Mouse (Mus musculus) liver, embryonic 16.5 days (tissue): ENCODE results near the gene 8030474K03Rik. TPM values are rescaled to one million over a fixed set of nuclear protein-coding genes. Genes with fewer than 3 reads are reported as not detected.

Source experiments
- ATAC-seq: fragments of 200-750 bp; cut with Nextera tagmentation; 2 replicates; pipeline ENCODE4 v1.8.0; 2017; ENCODE audit warnings: low read depth, mild to moderate bottlenecking, moderate number of reproducible peaks, moderate library complexity
- H3K27ac ChIP-seq: fragments of 300-500 bp; sonication (generic); 2 replicates; pipeline ENCODE4 v1.5.1; 2014; ENCODE audit warnings: mild to moderate bottlenecking, low read length
- H3K27me3 ChIP-seq: fragments of 300-500 bp; sonication (generic); 2 replicates; pipeline ENCODE4 v1.6.1; 2014; ENCODE audit warnings: low read depth, low read length, mixed read lengths; ENCODE audit not compliant: control insufficient read depth, insufficient read depth
- H3K36me3 ChIP-seq: fragments of 300-500 bp; sonication (generic); 2 replicates; pipeline ENCODE4 v1.6.1; 2014; ENCODE audit warnings: mild to moderate bottlenecking; ENCODE audit not compliant: control insufficient read depth, insufficient read depth
- H3K4me1 ChIP-seq: fragments of 300-500 bp; sonication (generic); 2 replicates; pipeline ENCODE4 v1.6.1; 2014; ENCODE audit warnings: low read depth, low read length, mixed read lengths; ENCODE audit not compliant: control insufficient read depth
- H3K4me2 ChIP-seq: fragments of 300-500 bp; sonication (generic); 2 replicates; pipeline ENCODE4 v1.6.1; 2014; ENCODE audit warnings: low read depth, low read length, mixed read lengths
- H3K4me3 ChIP-seq: fragments of 300-500 bp; sonication (generic); 2 replicates; pipeline ENCODE4 v1.5.1; 2014; ENCODE audit warnings: low read depth, mild to moderate bottlenecking, low read length
- H3K9ac ChIP-seq: fragments of 300-500 bp; sonication (generic); 2 replicates; pipeline ENCODE4 v1.6.1; 2014; ENCODE audit warnings: low read depth, low read length
- H3K9me3 ChIP-seq: fragments of 300-500 bp; sonication (generic); replicated peaks from 2 replicates; pipeline ENCODE4 v1.6.1; 2016; ENCODE audit warnings: low read length; ENCODE audit not compliant: control insufficient read depth
- WGBS: fragments of 180-500 bp; shearing (Covaris S2); extraction: QIAGEN DNeasy Blood & Tissue Kit; methylation state at CpG from one replicate; pipeline ENCODE4 v1.1.7; 2014; ENCODE audit not compliant: insufficient replicate concordance; 5-methylcytosine and 5-hydroxymethylcytosine counted together
- polyA plus RNA-seq: library from polyadenylated mRNA; unstranded; fragments of >200 nt; fragmentation: Nextera tagmentation; extraction: Ambion mirVana; gene quantifications from 2 replicates; pipeline ENCODE4 v1.2.1, GENCODE M21; 2015

Gene 8030474K03Rik
- polyA plus RNA-seq = 0.06 and 0.15 TPM in 2 replicates

- H3K36me3 ChIP-seq = no peaks in the 10 kb centered on the region
- no peak for ATAC-seq
- H3K27ac ChIP-seq = no peak within 1 kb of the TSS
- no peaks in the 10 kb centered on the region for H3K27me3 ChIP-seq
- no peak within 1 kb of the TSS for H3K4me3 ChIP-seq
- no peaks in the 10 kb centered on the region for H3K4me1 ChIP-seq
- WGBS = 83% methylated on average over 30 of the region's 35 CpGs
- H3K9me3 ChIP-seq = no peaks in the 10 kb centered on the region
- H3K9ac ChIP-seq = no peak within 1 kb of the TSS
- H3K4me2 ChIP-seq = no peak within 1 kb of the TSS
Measured at GRCm38 (mm10) chrX:101794342-101794741, at the start of gene 8030474K03Rik, which contains the start of gene Gm4779. TSS of gene 8030474K03Rik (plus strand) at chrX:101794656. TSS of gene Gm4779 (minus strand) at chrX:101794423.

GRCm38 (mm10) chrX:101750144-101750543 is 44.3 kb upstream of the 8030474K03Rik start:
- ATAC-seq = no peak
- 44% methylated on average over 4 of the region's 4 CpGs for WGBS
- Histone ChIP-seq H3K4me3 (no peak overlapping the region), H3K27me3 (no peaks in the 10 kb centered on the region), H3K36me3 (no peaks in the 10 kb centered on the region), H3K9me3 (no peaks in the 10 kb centered on the region), H3K9ac (no peak overlapping the region), H3K4me2 (no peak overlapping the region), H3K27ac (no peak overlapping the region), H3K4me1 (no peaks in the 10 kb centered on the region)

- no peak overlapping the region for H3K9ac ChIP-seq
- H3K27ac ChIP-seq = no peak overlapping the region
- H3K4me1 ChIP-seq = no peaks in the 10 kb centered on the region
- H3K36me3 ChIP-seq = no peaks in the 10 kb centered on the region
- H3K4me2 ChIP-seq = no peak overlapping the region
- H3K4me3 ChIP-seq = no peak overlapping the region
- H3K27me3 ChIP-seq = no peaks in the 10 kb centered on the region
- no peak for ATAC-seq
- H3K9me3 ChIP-seq = no peaks in the 10 kb centered on the region
- WGBS = 64% methylated on average over 5 of the region's 5 CpGs
Measured at GRCm38 (mm10) chrX:101754478-101754877, 40.0 kb upstream of the 8030474K03Rik start.

- Histone ChIP-seq H3K27me3 (no peaks in the 10 kb centered on the region), H3K36me3 (no peaks in the 10 kb centered on the region), H3K4me3 (no peak overlapping the region), H3K9me3 (no peaks in the 10 kb centered on the region), H3K4me1 (no peaks in the 10 kb centered on the region), H3K9ac (no peak overlapping the region), H3K27ac (no peak overlapping the region), H3K4me2 (no peak overlapping the region)
- WGBS = 42% methylated on average over 5 of the region's 5 CpGs
- no peak for ATAC-seq
Measured at GRCm38 (mm10) chrX:101764621-101765020, 29.8 kb upstream of the 8030474K03Rik start.

- Histone ChIP-seq H3K27me3 (no peaks in the 10 kb centered on the region), H3K9ac (no peak overlapping the region)
- WGBS = 64% methylated on average over 4 of the region's 4 CpGs
Measured at GRCm38 (mm10) chrX:101765111-101765510, 29.3 kb upstream of the 8030474K03Rik start.

GRCm38 (mm10) chrX:101767280-101767679 is 27.2 kb upstream of the 8030474K03Rik start:
- H3K27ac ChIP-seq = no peak overlapping the region
- 39% methylated on average over 7 of the region's 7 CpGs for WGBS

More at GRCm38 (mm10) chrX:101765111-101765510, 29.3 kb upstream of the 8030474K03Rik start:
- no peaks in the 10 kb centered on the region for H3K9me3 ChIP-seq
- H3K4me2 ChIP-seq = no peak overlapping the region
- no peaks in the 10 kb centered on the region for H3K36me3 ChIP-seq
- no peaks in the 10 kb centered on the region for H3K4me1 ChIP-seq
- ATAC-seq = no peak
- H3K4me3 ChIP-seq = no peak overlapping the region
- H3K27ac ChIP-seq = no peak overlapping the region

GRCm38 (mm10) chrX:101769478-101769877 is 25.0 kb upstream of the 8030474K03Rik start:
- Histone ChIP-seq H3K27me3 (peaks cover 3% of the 10 kb centered on the region; the same call in 1 of the 2 replicates), H3K9ac (no peak overlapping the region), H3K36me3 (no peaks in the 10 kb centered on the region), H3K4me3 (no peak overlapping the region), H3K27ac (no peak overlapping the region), H3K9me3 (no peaks in the 10 kb centered on the region), H3K4me2 (no peak overlapping the region), H3K4me1 (no peaks in the 10 kb centered on the region)
- no peak for ATAC-seq
- WGBS = 31% methylated on average over 2 of the region's 2 CpGs

More at GRCm38 (mm10) chrX:101767280-101767679, 27.2 kb upstream of the 8030474K03Rik start:
- no peak for ATAC-seq
- H3K27me3 ChIP-seq = no peaks in the 10 kb centered on the region
- no peaks in the 10 kb centered on the region for H3K4me1 ChIP-seq
- no peak overlapping the region for H3K4me3 ChIP-seq
- H3K36me3 ChIP-seq = no peaks in the 10 kb centered on the region
- H3K4me2 ChIP-seq = no peak overlapping the region
- H3K9me3 ChIP-seq = no peaks in the 10 kb centered on the region
- no peak overlapping the region for H3K9ac ChIP-seq

- Histone ChIP-seq H3K9me3 (no peaks in the 10 kb centered on the region), H3K9ac (no peak overlapping the region), H3K4me3 (no peak overlapping the region), H3K36me3 (no peaks in the 10 kb centered on the region), H3K4me1 (no peaks in the 10 kb centered on the region), H3K4me2 (no peak overlapping the region), H3K27ac (no peak overlapping the region), H3K27me3 (peaks cover 3% of the 10 kb centered on the region; the same call in 1 of the 2 replicates)
- no peak for ATAC-seq
- 26% methylated on average over 3 of the region's 3 CpGs for WGBS
Measured at GRCm38 (mm10) chrX:101770307-101770706, 24.1 kb upstream of the 8030474K03Rik start.

GRCm38 (mm10) chrX:101772035-101772434 is 22.4 kb upstream of the 8030474K03Rik start:
- 20% methylated on average over 5 of the region's 5 CpGs for WGBS
- no peaks in the 10 kb centered on the region for H3K4me1 ChIP-seq
- no peak overlapping the region for H3K4me2 ChIP-seq
- H3K36me3 ChIP-seq = no peaks in the 10 kb centered on the region
- no peak overlapping the region for H3K9ac ChIP-seq
- ATAC-seq = no peak
- H3K27ac ChIP-seq = no peak overlapping the region
- H3K27me3 ChIP-seq = peaks cover 3% of the 10 kb centered on the region; the same call in 1 of the 2 replicates
- no peak overlapping the region for H3K4me3 ChIP-seq
- no peaks in the 10 kb centered on the region for H3K9me3 ChIP-seq
